ENCODE assay signal across 9 mouse cellular contexts in genomic region chr19:6116113-6116850, GRCm38 (mm10). TPM values are rescaled to one million over a fixed set of nuclear protein-coding genes. Genes with fewer than 3 reads are reported as not detected.
A peak's percentile ranks its signal among the peaks of the same experiment; 100 is the strongest.
DNase-seq lines count a peak whose midpoint lies in the region; ATAC-seq and TF ChIP-seq lines count a peak whose summit lies in the region.
"Had no signal": no experiment of that assay in that cellular context is flagged by ENCODE, and none has a peak within 500 bp of the region (broad histone marks: within the 10 kb centered on the region; RNA-seq: fewer than 3 reads in every experiment).

No protein-coding gene starts in this region.

- H3K4me2 ChIP-seq in neural tube, embryonic 14.5 days (ENCODE audit: low read depth, low read length): peak overlapping the region; percentile 89; the same call in 1 of the 2 replicates

- H3K4me3 ChIP-seq in cerebellum, adult 2 months (replicated peaks; ENCODE audit: insufficient read depth, low read depth, low read length): no peak overlapping the region
- peak overlapping the region; percentile 98 for H3K4me3 ChIP-seq in megakaryocyte, embryonic 14.5 days (replicated peaks)
- no peak overlapping the region for H3K4me3 ChIP-seq in neural tube, embryonic 14.5 days (ENCODE audit: low read depth, low read length)

- peak; percentile 45 to 47 for DNase-seq in cerebellum, postnatal 10 days
- no peak for DNase-seq in cerebellum, adult 2 months
- DNase-seq in kidney, adult 9 months: peak; percentile 71
- DNase-seq in embryo, embryonic 11 days: no peak
- no peak for DNase-seq in right cerebral cortex, postnatal 36 days (ENCODE audit: low spot score in 2 of 2)
- DNase-seq: lung, adult 18-20 months had no signal

- H3K27ac ChIP-seq in cerebellum, adult 2 months (ENCODE audit: insufficient read depth, low read length): no peak overlapping the region
- H3K27ac ChIP-seq in neural tube, embryonic 14.5 days (ENCODE audit: low read depth, low read length): no peak overlapping the region

- peaks cover 67% of the 10 kb centered on the region for H3K36me3 ChIP-seq in megakaryocyte, embryonic 14.5 days (replicated peaks; ENCODE audit: low read length)
- peaks cover 23% of the 10 kb centered on the region for H3K36me3 ChIP-seq in neural tube, embryonic 14.5 days (ENCODE audit: control insufficient read depth, insufficient read depth, low read length)

- TF ChIP-seq POLR2A in cerebellum, adult 2 months (IDR thresholded peaks at IDR 0.05; ENCODE audit: borderline replicate concordance, insufficient read depth, low read length): no peak

- no peak overlapping the region for H3K9ac ChIP-seq in neural tube, embryonic 14.5 days (replicated peaks; ENCODE audit: low read depth, low read length)

- H3K4me1 ChIP-seq in cerebellum, adult 2 months (ENCODE audit: control insufficient read depth, insufficient read depth, low read length): peaks cover 10% of the 10 kb centered on the region
- H3K4me1 ChIP-seq in megakaryocyte, embryonic 14.5 days: peaks cover 56% of the 10 kb centered on the region
- H3K4me1 ChIP-seq in neural tube, embryonic 14.5 days (ENCODE audit: control insufficient read depth, insufficient read depth, low read length): peaks cover 11% of the 10 kb centered on the region

- TF ChIP-seq CTCF in cerebellum, adult 2 months (IDR thresholded peaks at IDR 0.05; ENCODE audit: borderline replicate concordance, insufficient read depth, low read depth, low read length): no peak

- H3K9me3 ChIP-seq in megakaryocyte, embryonic 14.5 days: no peaks in the 10 kb centered on the region
- no peaks in the 10 kb centered on the region for H3K9me3 ChIP-seq in neural tube, embryonic 14.5 days (ENCODE audit: control insufficient read depth, low read length)

- ATAC-seq in megakaryocyte, adult 5-6 weeks (ENCODE audit: poor library complexity, severe bottlenecking): no peak
- no peak for ATAC-seq in neural tube, embryonic 14.5 days (ENCODE audit: low read depth)

- 30% methylated on average over 15 of the region's 15 CpGs for WGBS in cerebellum, adult 2 months
- 93% methylated on average over 15 of the region's 15 CpGs for WGBS in neural tube, embryonic 14.5 days

- no peaks in the 10 kb centered on the region for H3K27me3 ChIP-seq in cerebellum, adult 2 months (ENCODE audit: control insufficient read depth, insufficient read depth, low read length)
- no peaks in the 10 kb centered on the region for H3K27me3 ChIP-seq in megakaryocyte, embryonic 14.5 days (replicated peaks)
- H3K27me3 ChIP-seq in neural tube, embryonic 14.5 days (ENCODE audit: control insufficient read depth, insufficient read depth, low read length): no peaks in the 10 kb centered on the region

RNA-seq across cellular contexts. Expression of gene Sac3d1, which starts 2.2 kb away (rescaled TPM):
- 33.8 and 35.9 TPM in 2 replicates for polyA plus RNA-seq in cerebellum, adult 2 months (2012; rRNA removed)
- polyA plus RNA-seq in megakaryocyte, embryonic 14.5 days (2012; ENCODE audit: insufficient read depth, low replicate concordance): 66.7 and 124 TPM in 2 replicates
- total RNA-seq in megakaryocyte, adult 5-6 weeks (2015): 3.4 and 5.7 TPM in 2 replicates
- total RNA-seq in megakaryocyte, adult 5-6 weeks (2017): 3.9 and 4.0 TPM in 2 replicates
- 52.1 and 53.1 TPM in 2 replicates for polyA plus RNA-seq in neural tube, embryonic 14.5 days (2014; fragmentation: Nextera tagmentation; extraction: Ambion mirVana)

RNA-seq across cellular contexts. Expression of gene Naaladl1, which starts 10.7 kb away (rescaled TPM):
- polyA plus RNA-seq in cerebellum, adult 2 months (2012; rRNA removed): 0.05 and 0.24 TPM in 2 replicates
- polyA plus RNA-seq in megakaryocyte, embryonic 14.5 days (2012; ENCODE audit: insufficient read depth, low replicate concordance): 0.30 TPM in 1 of 2 replicates, not detected in the other
- 0.32 and 1.2 TPM in 2 replicates for total RNA-seq in megakaryocyte, adult 5-6 weeks (2015)
- total RNA-seq in megakaryocyte, adult 5-6 weeks (2017): 0.28 and 0.55 TPM in 2 replicates
- 0.44 and 0.52 TPM in 2 replicates for polyA plus RNA-seq in neural tube, embryonic 14.5 days (2014; fragmentation: Nextera tagmentation; extraction: Ambion mirVana)

RNA-seq across cellular contexts. Expression of gene Snx15, which starts 11.8 kb away (rescaled TPM):
- polyA plus RNA-seq in cerebellum, adult 2 months (2012; rRNA removed): 66.7 and 67.9 TPM in 2 replicates
- polyA plus RNA-seq in megakaryocyte, embryonic 14.5 days (2012; ENCODE audit: insufficient read depth, low replicate concordance): 138 and 337 TPM in 2 replicates
- 9.9 and 13.5 TPM in 2 replicates for total RNA-seq in megakaryocyte, adult 5-6 weeks (2015)
- total RNA-seq in megakaryocyte, adult 5-6 weeks (2017): 5.2 and 6.4 TPM in 2 replicates
- polyA plus RNA-seq in neural tube, embryonic 14.5 days (2014; fragmentation: Nextera tagmentation; extraction: Ambion mirVana): 63.9 and 72.8 TPM in 2 replicates

RNA-seq across cellular contexts. Expression of gene AC131692.1, which starts 22.1 kb away (rescaled TPM):
- polyA plus RNA-seq in cerebellum, adult 2 months (2012; rRNA removed): not detected in 2 replicates
- 1.5 and 3.1 TPM in 2 replicates for polyA plus RNA-seq in megakaryocyte, embryonic 14.5 days (2012; ENCODE audit: insufficient read depth, low replicate concordance)
- 0.62 and 1.2 TPM in 2 replicates for total RNA-seq in megakaryocyte, adult 5-6 weeks (2015)
- 0.15 TPM in 1 of 2 replicates, not detected in the other for total RNA-seq in megakaryocyte, adult 5-6 weeks (2017)
- polyA plus RNA-seq in neural tube, embryonic 14.5 days (2014; fragmentation: Nextera tagmentation; extraction: Ambion mirVana): not detected in 2 replicates

RNA-seq across cellular contexts. Expression of gene Batf2, which starts 24.5 kb away (rescaled TPM):
- polyA plus RNA-seq in cerebellum, adult 2 months (2012; rRNA removed): 0.29 and 0.54 TPM in 2 replicates
- polyA plus RNA-seq in megakaryocyte, embryonic 14.5 days (2012; ENCODE audit: insufficient read depth, low replicate concordance): 1.7 and 3.7 TPM in 2 replicates
- 1.1 and 1.4 TPM in 2 replicates for total RNA-seq in megakaryocyte, adult 5-6 weeks (2015)
- 0.48 and 0.49 TPM in 2 replicates for total RNA-seq in megakaryocyte, adult 5-6 weeks (2017)
- not detected in 2 replicates for polyA plus RNA-seq in neural tube, embryonic 14.5 days (2014; fragmentation: Nextera tagmentation; extraction: Ambion mirVana)

Comparison
In these comparisons a context has a peak if more than half of its experiments do, and no peak if none do; other contexts are left out.
1. DNase-seq: peak in cerebellum, postnatal 10 days (2 of 2) and kidney, adult 9 months (single experiment); none in cerebellum, adult 2 months (0 of 2), embryo, embryonic 11 days (single experiment) and right cerebral cortex, postnatal 36 days (0 of 2).